9 mouse cellular contexts compared by ENCODE assay signal in genomic region chr1:93211549-93212220, GRCm38 (mm10). TPM values are rescaled to one million over a fixed set of nuclear protein-coding genes. Genes with fewer than 3 reads are reported as not detected.
DNase-seq lines count a peak whose midpoint lies in the region; ATAC-seq lines count a peak whose summit lies in the region.
"Had no signal": no experiment of that assay in that cellular context is flagged by ENCODE, and none has a peak within 500 bp of the region (broad histone marks: within the 10 kb centered on the region; RNA-seq: fewer than 3 reads in every experiment).

No protein-coding gene starts in this region.

- H3K27me3 ChIP-seq in lung, embryonic 16.5 days (ENCODE audit: control insufficient read depth, insufficient read depth, low read depth, low read length), result no peaks in the 10 kb centered on the region
- H3K27me3 ChIP-seq: midbrain, embryonic 12.5 days had no signal

- H3K36me3 ChIP-seq in lung, embryonic 16.5 days (ENCODE audit: control insufficient read depth, insufficient read depth, low read length), result no peaks in the 10 kb centered on the region
- H3K36me3 ChIP-seq: midbrain, embryonic 12.5 days had no signal

- no peak overlapping the region for H3K4me3 ChIP-seq in lung, embryonic 16.5 days (ENCODE audit: low read length)
- H3K4me3 ChIP-seq: midbrain, embryonic 12.5 days had no signal

- 31% methylated on average over 10 of the region's 10 CpGs for WGBS in lung, embryonic 16.5 days

- peak; percentile 49 for DNase-seq in embryo, embryonic 11 days
- no peak for DNase-seq in embryo, embryonic 9.5 days (ENCODE audit: extremely low spot score)
- peak; percentile 54 for DNase-seq in adrenal gland, postnatal 10 days
- DNase-seq in heart, postnatal 36 days, result peak; percentile 46 to 51
- no peak for DNase-seq in Muller cell, postnatal 12 days (ENCODE audit: inconsistent ontology term)
- DNase-seq in frontal cortex, postnatal 36 days (ENCODE audit: low spot score in 2 of 2), result no peak
- DNase-seq in right cerebral cortex, postnatal 10 days (ENCODE audit: low spot score in 2 of 2), result no peak

- no peak overlapping the region for H3K9ac ChIP-seq in lung, embryonic 16.5 days (ENCODE audit: low read length)
- H3K9ac ChIP-seq: midbrain, embryonic 12.5 days had no signal

- intact Hi-C loops in heart, postnatal 36 days (cut with DNase I), result loop anchor here (2.0 kb wide), 1 partner anchor 23 kb away; the partner anchor contains the start of gene Sned1

- no peak overlapping the region for H3K4me2 ChIP-seq in lung, embryonic 16.5 days (ENCODE audit: low read depth, low read length)
- H3K4me2 ChIP-seq: midbrain, embryonic 12.5 days had no signal

- H3K9me3 ChIP-seq in lung, embryonic 16.5 days (ENCODE audit: control insufficient read depth, low read length), result no peaks in the 10 kb centered on the region
- H3K9me3 ChIP-seq: midbrain, embryonic 12.5 days had no signal

- H3K4me1 ChIP-seq in lung, embryonic 16.5 days (replicated peaks; ENCODE audit: control insufficient read depth, insufficient read depth, low read length), result peaks cover 38% of the 10 kb centered on the region

- H3K27ac ChIP-seq in lung, embryonic 16.5 days (ENCODE audit: low read length), result peak overlapping the region; percentile 94
- H3K27ac ChIP-seq: midbrain, embryonic 12.5 days had no signal

- peak; percentile 59 for ATAC-seq in lung, embryonic 16.5 days (ENCODE audit: low read depth)

RNA-seq across cellular contexts. Expression of gene Sned1, which starts 24.0 kb away (rescaled TPM):
- total RNA-seq in adrenal gland, postnatal 10 days (2021), result 10 to 100 TPM; 17.3 to 22.5 TPM
- 10 to 100 TPM in 1 of 2 experiments, 1 to 10 TPM in 1; 9.6 to 12.8 TPM for total RNA-seq in heart, postnatal 36 days (2021)
- polyA plus RNA-seq in lung, embryonic 16.5 days (2015; fragmentation: Nextera tagmentation; extraction: Ambion mirVana), result 20.2 and 22.6 TPM in 2 replicates

RNA-seq across cellular contexts. Expression of gene Crocc2, which starts 43.2 kb away (rescaled TPM):
- under 1 TPM; 0.06 to 0.15 TPM for total RNA-seq in adrenal gland, postnatal 10 days (2021)
- total RNA-seq in heart, postnatal 36 days (2021), result not detected
- 4.9 and 5.1 TPM in 2 replicates for polyA plus RNA-seq in lung, embryonic 16.5 days (2015; fragmentation: Nextera tagmentation; extraction: Ambion mirVana)

RNA-seq across cellular contexts. Expression of gene 2310007B03Rik, which starts 50.9 kb away (rescaled TPM):
- total RNA-seq in adrenal gland, postnatal 10 days (2021), result not detected
- not detected for total RNA-seq in heart, postnatal 36 days (2021)
- polyA plus RNA-seq in lung, embryonic 16.5 days (2015; fragmentation: Nextera tagmentation; extraction: Ambion mirVana), result 23.0 and 26.0 TPM in 2 replicates

Comparison
In these comparisons a context has a peak if more than half of its experiments do, and no peak if none do; other contexts are left out.
1. DNase-seq: peak in embryo, embryonic 11 days (single experiment), adrenal gland, postnatal 10 days (single experiment) and heart, postnatal 36 days (2 of 2); none in embryo, embryonic 9.5 days (single experiment), Muller cell, postnatal 12 days (single experiment), frontal cortex, postnatal 36 days (0 of 2) and right cerebral cortex, postnatal 10 days (0 of 2).